Mouse (Mus musculus): ENCODE results near the gene Lin28b. TPM values are rescaled to one million over a fixed set of nuclear protein-coding genes. Genes with fewer than 3 reads are reported as not detected.
A peak's percentile ranks its signal among the peaks of the same experiment; 100 is the strongest.

The Lin28b gene
- total and polyA plus RNA-seq, 3 experiments = 0.06 to 0.16 TPM; not detected in 1

DNA sequence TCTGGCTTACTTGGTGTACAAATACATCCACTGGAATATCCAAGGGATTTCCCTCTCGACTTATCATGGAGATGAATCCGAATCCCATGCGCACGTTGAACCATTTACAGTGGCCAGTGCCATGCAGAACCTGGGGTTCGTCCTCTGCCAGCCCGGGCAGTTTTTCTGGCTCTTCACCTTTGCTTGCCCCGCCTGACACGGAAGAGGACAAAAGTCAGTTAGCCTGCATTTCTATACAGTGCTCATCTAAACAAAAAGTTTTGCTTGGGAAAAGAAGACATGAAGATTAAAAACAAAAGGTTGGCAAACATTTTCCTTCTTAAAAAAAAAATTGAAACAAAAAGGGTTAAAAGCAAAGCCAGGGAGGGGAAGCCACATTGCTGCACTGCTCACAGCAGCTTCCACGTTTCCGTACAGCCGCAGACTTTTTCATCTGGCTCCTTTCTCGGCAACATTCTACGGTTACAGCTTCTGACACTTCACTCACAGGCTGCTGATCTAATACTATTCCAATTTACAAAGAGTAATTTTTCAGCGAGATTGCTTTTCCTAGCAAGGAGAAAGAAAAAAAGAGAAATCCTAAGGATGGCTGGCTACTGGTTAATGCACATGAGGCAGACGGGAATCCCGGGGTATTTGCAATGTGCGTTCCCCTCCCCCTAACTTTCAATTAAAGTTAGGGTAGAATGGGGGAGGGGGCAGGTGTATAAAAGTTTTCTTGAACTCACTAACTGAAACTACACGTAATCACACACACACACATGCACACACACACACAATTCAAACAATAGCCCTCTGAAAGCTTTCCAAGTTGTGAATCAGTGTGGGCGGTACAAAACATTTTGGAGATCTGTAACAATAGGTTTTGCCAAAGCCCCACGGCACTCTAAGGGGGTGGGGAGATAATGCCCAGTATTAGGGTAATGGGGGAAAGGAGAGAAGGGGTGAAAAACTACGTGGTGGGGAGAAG is 16.9 kb downstream of the Lin28b start:
- intact Hi-C loops (cut with DNase I) = no loop called here
- Histone ChIP-seq H3K9ac (ENCODE audit: low read depth, low read length) (no peak overlapping the region), H3K36me3 (ENCODE audit: control insufficient read depth, insufficient read depth, low read length) (no peaks in the 10 kb centered on the region), H3K4me1 (ENCODE audit: control insufficient read depth, insufficient read depth, low read length) (no peaks in the 10 kb centered on the region), H3K79me2 (replicated peaks; ENCODE audit: control insufficient read depth, insufficient read depth, low read length) (no peaks in the 10 kb centered on the region), H3K27me3 (ENCODE audit: control insufficient read depth, insufficient read depth, low read length) (peaks cover 5% of the 10 kb centered on the region), H3K4me3 (peak overlapping the region; percentile 30), H3K27ac (no peak overlapping the region)
- TF ChIP-seq EP300 (IDR thresholded peaks at IDR 0.05; ENCODE audit: insufficient read depth, low read depth, low read length) = no peak
- TF ChIP-seq POLR2A (IDR thresholded peaks at IDR 0.05; ENCODE audit: insufficient read depth, low read depth, low read length) = no peak
- no peak for TF ChIP-seq CTCF (IDR thresholded peaks at IDR 0.05)
- DNase-seq = no peak
- 3% methylated on average over 21 of the region's 21 CpGs for WGBS

- no peak overlapping the region for H3K4me3 ChIP-seq
- H3K79me2 ChIP-seq (replicated peaks; ENCODE audit: control insufficient read depth, insufficient read depth, low read length) = no peaks in the 10 kb centered on the region
- TF ChIP-seq POLR2A (IDR thresholded peaks at IDR 0.05; ENCODE audit: insufficient read depth, low read depth, low read length) (no peak), CTCF (IDR thresholded peaks at IDR 0.05) (no peak), EP300 (IDR thresholded peaks at IDR 0.05; ENCODE audit: insufficient read depth, low read depth, low read length) (no peak)
- no peaks in the 10 kb centered on the region for H3K36me3 ChIP-seq (ENCODE audit: control insufficient read depth, insufficient read depth, low read length)
- no peak for DNase-seq
- peaks cover 3% of the 10 kb centered on the region; the same call in 1 of the 2 replicates for H3K27me3 ChIP-seq (ENCODE audit: control insufficient read depth, insufficient read depth, low read length)
- H3K4me1 ChIP-seq (ENCODE audit: control insufficient read depth, insufficient read depth, low read length) = no peaks in the 10 kb centered on the region
- intact Hi-C loops (cut with DNase I) = no loop called here
- WGBS = 30% methylated on average over 4 of the region's 4 CpGs
- no peak overlapping the region for H3K27ac ChIP-seq
- H3K9ac ChIP-seq (ENCODE audit: low read depth, low read length) = no peak overlapping the region
Observed at GRCm38 (mm10) chr10:45468180-45468915, 17.8 kb downstream of the Lin28b start.

DNA sequence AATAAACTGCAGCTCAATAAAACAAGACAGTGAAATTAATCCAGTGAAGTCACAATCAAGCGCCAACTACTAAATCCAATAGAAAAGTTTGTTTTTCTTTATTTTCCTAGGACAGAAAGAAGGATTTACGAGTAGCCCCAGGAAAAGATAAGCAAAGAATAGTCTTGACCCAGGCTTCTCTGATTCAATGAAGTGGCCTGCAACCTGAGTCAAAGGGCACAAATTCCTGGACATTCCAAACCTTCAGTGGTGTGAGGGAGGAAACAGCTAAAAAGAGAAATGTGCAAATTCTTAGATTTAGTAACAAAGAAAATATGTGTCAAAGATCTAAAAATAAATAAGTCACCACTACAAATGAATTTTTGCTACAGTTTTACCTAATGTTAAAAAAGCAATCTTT is 27.6 kb downstream of the Lin28b start:
- H3K27ac ChIP-seq = no peak overlapping the region
- TF ChIP-seq CTCF (IDR thresholded peaks at IDR 0.05) (no peak), POLR2A (IDR thresholded peaks at IDR 0.05; ENCODE audit: insufficient read depth, low read depth, low read length) (no peak), EP300 (IDR thresholded peaks at IDR 0.05; ENCODE audit: insufficient read depth, low read depth, low read length) (no peak)
- no peak overlapping the region for H3K4me3 ChIP-seq
- H3K79me2 ChIP-seq (replicated peaks; ENCODE audit: control insufficient read depth, insufficient read depth, low read length) = no peaks in the 10 kb centered on the region
- 64% methylated on average over 2 of the region's 2 CpGs for WGBS
- no peaks in the 10 kb centered on the region for H3K4me1 ChIP-seq (ENCODE audit: control insufficient read depth, insufficient read depth, low read length)
- H3K9ac ChIP-seq (ENCODE audit: low read depth, low read length) = no peak overlapping the region
- intact Hi-C loops (cut with DNase I) = no loop called here
- no peaks in the 10 kb centered on the region for H3K27me3 ChIP-seq (ENCODE audit: control insufficient read depth, insufficient read depth, low read length)
- DNase-seq = no peak
- H3K36me3 ChIP-seq (ENCODE audit: control insufficient read depth, insufficient read depth, low read length) = no peaks in the 10 kb centered on the region

DNA sequence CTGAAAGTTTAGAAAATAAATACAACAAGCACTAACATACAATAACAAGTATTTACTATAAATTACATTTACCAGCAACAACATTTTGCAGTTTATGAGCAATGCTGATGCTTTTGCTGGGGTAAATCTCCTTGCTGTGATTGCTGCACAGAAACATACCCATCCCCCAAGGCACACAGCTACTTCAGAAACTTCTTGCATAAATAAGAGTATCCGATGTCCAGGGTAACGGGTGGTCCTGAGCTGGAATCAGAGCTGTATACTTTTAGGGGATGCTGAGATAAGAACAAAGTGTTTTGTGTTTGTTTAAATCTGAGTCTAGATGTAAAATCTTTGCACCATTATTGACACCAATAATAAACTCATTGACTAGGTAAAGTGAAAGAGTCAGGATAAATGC is 28.1 kb downstream of the Lin28b start:
- Histone ChIP-seq H3K36me3 (ENCODE audit: control insufficient read depth, insufficient read depth, low read length) (no peaks in the 10 kb centered on the region), H3K4me1 (ENCODE audit: control insufficient read depth, insufficient read depth, low read length) (no peaks in the 10 kb centered on the region), H3K4me3 (no peak overlapping the region), H3K27ac (no peak overlapping the region), H3K27me3 (ENCODE audit: control insufficient read depth, insufficient read depth, low read length) (no peaks in the 10 kb centered on the region), H3K9ac (ENCODE audit: low read depth, low read length) (no peak overlapping the region), H3K79me2 (replicated peaks; ENCODE audit: control insufficient read depth, insufficient read depth, low read length) (no peaks in the 10 kb centered on the region)
- WGBS = 59% methylated on average over 2 of the region's 2 CpGs
- TF ChIP-seq POLR2A (IDR thresholded peaks at IDR 0.05; ENCODE audit: insufficient read depth, low read depth, low read length) = no peak
- TF ChIP-seq EP300 (IDR thresholded peaks at IDR 0.05; ENCODE audit: insufficient read depth, low read depth, low read length) = no peak
- no peak for TF ChIP-seq CTCF (IDR thresholded peaks at IDR 0.05)
- intact Hi-C loops (cut with DNase I) = no loop called here
- no peak for DNase-seq

DNA sequence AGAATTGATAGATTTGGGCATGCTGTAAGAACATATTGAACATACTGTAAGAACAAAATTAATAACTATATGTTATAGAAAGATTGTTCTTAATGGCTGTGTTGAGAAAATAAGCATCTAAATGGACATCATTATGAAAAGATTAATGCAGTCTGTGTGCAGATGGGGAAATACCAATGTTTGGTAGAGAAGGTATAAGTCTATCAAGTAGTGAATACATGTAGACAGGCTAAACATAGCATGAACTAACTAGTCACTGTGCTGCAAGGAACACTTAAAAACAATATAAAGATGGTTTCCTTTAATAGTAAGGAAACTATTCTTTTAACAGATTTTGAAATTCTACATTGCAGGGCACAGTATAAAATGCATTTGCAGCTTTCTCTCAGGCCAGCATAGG is 39.6 kb downstream of the Lin28b start:
- Histone ChIP-seq H3K4me3 (no peak overlapping the region), H3K4me1 (ENCODE audit: control insufficient read depth, insufficient read depth, low read length) (no peaks in the 10 kb centered on the region), H3K36me3 (ENCODE audit: control insufficient read depth, insufficient read depth, low read length) (no peaks in the 10 kb centered on the region), H3K27me3 (ENCODE audit: control insufficient read depth, insufficient read depth, low read length) (no peaks in the 10 kb centered on the region), H3K9ac (ENCODE audit: low read depth, low read length) (no peak overlapping the region), H3K79me2 (replicated peaks; ENCODE audit: control insufficient read depth, insufficient read depth, low read length) (no peaks in the 10 kb centered on the region), H3K27ac (no peak overlapping the region)
- TF ChIP-seq POLR2A (IDR thresholded peaks at IDR 0.05; ENCODE audit: insufficient read depth, low read depth, low read length) (no peak), EP300 (IDR thresholded peaks at IDR 0.05; ENCODE audit: insufficient read depth, low read depth, low read length) (no peak), CTCF (IDR thresholded peaks at IDR 0.05) (no peak)
- DNase-seq = no peak
- intact Hi-C loops (cut with DNase I) = no loop called here

- WGBS = 14% methylated on average over 8 of the region's 8 CpGs
Observed at GRCm38 (mm10) chr10:45446215-45446614, 40.0 kb downstream of the Lin28b start.

More at GRCm38 (mm10) chr10:45446215-45446614, 40.0 kb downstream of the Lin28b start:
- H3K27me3 ChIP-seq (ENCODE audit: control insufficient read depth, insufficient read depth, low read length) = no peaks in the 10 kb centered on the region
- no peak overlapping the region for H3K4me3 ChIP-seq
- intact Hi-C loops (cut with DNase I) = no loop called here
- no peaks in the 10 kb centered on the region for H3K36me3 ChIP-seq (ENCODE audit: control insufficient read depth, insufficient read depth, low read length)
- no peaks in the 10 kb centered on the region for H3K79me2 ChIP-seq (replicated peaks; ENCODE audit: control insufficient read depth, insufficient read depth, low read length)
- TF ChIP-seq EP300 (IDR thresholded peaks at IDR 0.05; ENCODE audit: insufficient read depth, low read depth, low read length) = no peak
- TF ChIP-seq POLR2A (IDR thresholded peaks at IDR 0.05; ENCODE audit: insufficient read depth, low read depth, low read length) = no peak
- no peak for TF ChIP-seq CTCF (IDR thresholded peaks at IDR 0.05)
- no peak overlapping the region for H3K27ac ChIP-seq
- no peaks in the 10 kb centered on the region for H3K4me1 ChIP-seq (ENCODE audit: control insufficient read depth, insufficient read depth, low read length)
- no peak overlapping the region for H3K9ac ChIP-seq (ENCODE audit: low read depth, low read length)
- no peak for DNase-seq

All from heart, adult 2 months (tissue).